In the genomic region with DNA sequence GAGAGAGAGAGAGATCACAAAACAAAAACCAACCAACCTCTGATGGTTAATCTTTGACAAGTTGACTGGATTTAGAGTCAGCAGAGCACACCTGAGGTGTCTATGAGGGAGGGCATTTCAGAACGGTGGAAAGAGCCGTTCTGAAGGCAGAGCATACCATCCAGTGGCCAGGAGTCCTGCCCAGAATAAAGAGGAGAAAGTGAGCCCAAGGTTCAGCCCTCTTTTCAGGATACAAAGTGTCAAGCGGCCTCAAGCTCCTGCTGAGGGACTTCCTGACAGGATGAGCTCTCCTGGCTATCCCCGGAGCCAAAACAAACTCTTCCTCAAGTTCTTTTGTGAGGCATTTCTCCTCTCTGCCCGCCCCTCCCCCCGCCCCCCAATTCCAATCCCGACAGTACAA, we compare ENCODE assay signal across 9 mouse cellular contexts. TPM values are rescaled to one million over a fixed set of nuclear protein-coding genes. Genes with fewer than 3 reads are reported as not detected.
DNase-seq lines count a peak whose midpoint lies in the region; ATAC-seq and TF ChIP-seq lines count a peak whose summit lies in the region.
"Had no signal": no experiment of that assay in that cellular context is flagged by ENCODE, and none has a peak within 500 bp of the region (broad histone marks: within the 10 kb centered on the region; RNA-seq: fewer than 3 reads in every experiment).

No protein-coding gene starts in this region.

- no peak for TF ChIP-seq POLR2A in limb, embryonic 14.5 days (IDR thresholded peaks at IDR 0.05; ENCODE audit: borderline replicate concordance, extremely low read depth, insufficient read depth, insufficient read length)

- no peak overlapping the region for H3K9ac ChIP-seq in lung, postnatal 0 days (replicated peaks; ENCODE audit: low read depth)
- peak overlapping the region; percentile 29; the same call in 1 of the 2 replicates for H3K9ac ChIP-seq in forebrain, embryonic 15.5 days (replicated peaks)
- H3K9ac ChIP-seq in limb, embryonic 14.5 days (ENCODE audit: low read depth, low read length, severe bottlenecking), result 0 out of 2 replicates have a peak overlapping the region, but pooled peaks have one; percentile 28
- 0 out of 2 replicates have a peak overlapping the region, but pooled peaks have one; percentile 27 for H3K9ac ChIP-seq in stomach, postnatal 0 days (ENCODE audit: low read length)

- peak; percentile 43 for ATAC-seq in lung, postnatal 0 days
- ATAC-seq in forebrain, embryonic 15.5 days (replicated peaks), result no peak
- ATAC-seq in limb, embryonic 14.5 days (ENCODE audit: low FRiP score, low read depth), result peak; percentile 27; the same call in 1 of the 2 replicates
- no peak for ATAC-seq in stomach, postnatal 0 days (ENCODE audit: low FRiP score, low TSS enrichment)

- no peak for TF ChIP-seq EP300 in lung, postnatal 0 days (IDR thresholded peaks at IDR 0.05)
- no peak for TF ChIP-seq EP300 in stomach, postnatal 0 days (optimal IDR thresholded peaks at IDR 0.05)

- no peaks in the 10 kb centered on the region for H3K4me1 ChIP-seq in lung, postnatal 0 days (ENCODE audit: insufficient read depth, low read depth, low read length)
- H3K4me1 ChIP-seq in forebrain, embryonic 15.5 days, result peaks cover 9% of the 10 kb centered on the region; the same call in 1 of the 2 replicates
- 0 out of 2 replicates have a peak, but pooled peaks cover 5% of the 10 kb centered on the region for H3K4me1 ChIP-seq in limb, embryonic 14.5 days (ENCODE audit: control insufficient read depth, insufficient read depth, low read length)
- H3K4me1 ChIP-seq in stomach, postnatal 0 days (replicated peaks; ENCODE audit: control insufficient read depth, insufficient read depth), result no peaks in the 10 kb centered on the region

- no peak for TF ChIP-seq CTCF in lung, postnatal 0 days (IDR thresholded peaks at IDR 0.05)
- no peak for TF ChIP-seq CTCF in stomach, postnatal 0 days (IDR thresholded peaks at IDR 0.05; ENCODE audit: low read depth)

- H3K27ac ChIP-seq in lung, postnatal 0 days (ENCODE audit: low read length), result no peak overlapping the region
- H3K27ac ChIP-seq in forebrain, embryonic 15.5 days (replicated peaks), result no peak overlapping the region
- H3K27ac ChIP-seq in limb, embryonic 14.5 days (replicated peaks; ENCODE audit: low read depth, low read length), result no peak overlapping the region
- H3K27ac ChIP-seq in stomach, postnatal 0 days (replicated peaks), result no peak overlapping the region

- no peaks in the 10 kb centered on the region for H3K27me3 ChIP-seq in lung, postnatal 0 days (replicated peaks; ENCODE audit: insufficient read depth, low read length)
- H3K27me3 ChIP-seq in forebrain, embryonic 15.5 days, result no peaks in the 10 kb centered on the region
- no peaks in the 10 kb centered on the region for H3K27me3 ChIP-seq in limb, embryonic 14.5 days (ENCODE audit: control insufficient read depth, insufficient read depth, low read length)
- no peaks in the 10 kb centered on the region for H3K27me3 ChIP-seq in stomach, postnatal 0 days (ENCODE audit: control insufficient read depth, insufficient read depth, low read length)

- 2% methylated on average over 7 of the region's 7 CpGs for WGBS in lung, postnatal 0 days
- WGBS in forebrain, embryonic 15.5 days, result 3% methylated on average over 7 of the region's 7 CpGs
- 2% methylated on average over 7 of the region's 7 CpGs for WGBS in limb, embryonic 14.5 days
- 6% methylated on average over 7 of the region's 7 CpGs for WGBS in stomach, postnatal 0 days

- no peaks in the 10 kb centered on the region for H3K36me3 ChIP-seq in lung, postnatal 0 days (ENCODE audit: insufficient read depth, low read length)
- H3K36me3 ChIP-seq in forebrain, embryonic 15.5 days, result no peaks in the 10 kb centered on the region
- H3K36me3 ChIP-seq in limb, embryonic 14.5 days (ENCODE audit: control insufficient read depth, insufficient read depth, low read length), result no peaks in the 10 kb centered on the region
- H3K36me3 ChIP-seq in stomach, postnatal 0 days (ENCODE audit: control insufficient read depth, insufficient read depth, low read length), result no peaks in the 10 kb centered on the region

- H3K4me2 ChIP-seq in lung, postnatal 0 days (replicated peaks; ENCODE audit: low read depth, low read length), result peak overlapping the region; percentile 49
- peak overlapping the region; percentile 49 for H3K4me2 ChIP-seq in forebrain, embryonic 15.5 days (replicated peaks)
- H3K4me2 ChIP-seq in limb, embryonic 14.5 days (replicated peaks; ENCODE audit: low read depth, low read length, severe bottlenecking), result peak overlapping the region; percentile 56
- H3K4me2 ChIP-seq in stomach, postnatal 0 days (replicated peaks; ENCODE audit: low read depth), result peak overlapping the region; percentile 51

- no peaks in the 10 kb centered on the region for H3K9me3 ChIP-seq in lung, postnatal 0 days (ENCODE audit: low read length)
- no peaks in the 10 kb centered on the region for H3K9me3 ChIP-seq in forebrain, embryonic 15.5 days
- no peaks in the 10 kb centered on the region for H3K9me3 ChIP-seq in limb, embryonic 14.5 days (ENCODE audit: control insufficient read depth, low read length)
- H3K9me3 ChIP-seq in stomach, postnatal 0 days (ENCODE audit: control insufficient read depth, low read length), result no peaks in the 10 kb centered on the region

- H3K4me3 ChIP-seq in lung, postnatal 0 days (ENCODE audit: low read depth, low read length), result peak overlapping the region; percentile 14
- peak overlapping the region; percentile 30 for H3K4me3 ChIP-seq in forebrain, embryonic 15.5 days
- peak overlapping the region; percentile 26 for H3K4me3 ChIP-seq in limb, embryonic 14.5 days (replicated peaks; ENCODE audit: low read length)
- no peak overlapping the region for H3K4me3 ChIP-seq in stomach, postnatal 0 days (ENCODE audit: low read depth, low read length)

- DNase-seq in lung, postnatal 0 days (ENCODE audit: low spot score), result no peak
- DNase-seq in lung, postnatal 36 days, result no peak
- no peak for DNase-seq in limb, embryonic 14.5 days (ENCODE audit: low spot score)
- no peak for DNase-seq in stomach, postnatal 0 days (ENCODE audit: low spot score)
- DNase-seq in adrenal gland, postnatal 10 days, result no peak
- DNase-seq in Muller cell, postnatal 12 days (ENCODE audit: inconsistent ontology term), result no peak
- DNase-seq: adrenal gland, postnatal 25 days; thymus, postnatal 25 days had no signal

RNA-seq across cellular contexts. Expression of a gene that starts 33.5 kb away (rescaled TPM):
- 15.3 and 15.7 TPM in 2 replicates for polyA plus RNA-seq in lung, postnatal 0 days (2015; fragmentation: Nextera tagmentation; extraction: Ambion mirVana)
- 27.4 and 29.9 TPM in 2 replicates for polyA plus RNA-seq in forebrain, embryonic 15.5 days (2015; fragmentation: Nextera tagmentation; extraction: Ambion mirVana)
- 30.9 and 35.9 TPM in 2 replicates for polyA plus RNA-seq in limb, embryonic 14.5 days (2012; rRNA removed)
- polyA plus RNA-seq in limb, embryonic 14.5 days (2014; fragmentation: Nextera tagmentation; extraction: Ambion mirVana), result 28.7 and 32.7 TPM in 2 replicates
- 7.3 and 8.3 TPM in 2 replicates for polyA plus RNA-seq in stomach, postnatal 0 days (2015; fragmentation: Nextera tagmentation; extraction: Ambion mirVana)
- 10 to 100 TPM; 39.9 to 52.9 TPM for total RNA-seq in adrenal gland, postnatal 10 days (2021)

Comparison
In these comparisons a context has a peak if more than half of its experiments do, and no peak if none do; other contexts are left out.
1. ATAC-seq: peak in lung, postnatal 0 days (single experiment) and limb, embryonic 14.5 days (single experiment); none in forebrain, embryonic 15.5 days (single experiment) and stomach, postnatal 0 days (single experiment).
2. Peak in every context shown above with its lines, with median percentiles within 50 percentile points of each other: H3K4me2 ChIP-seq.